Mouse (Mus musculus) layer of hippocampus, adult 11-12 months (tissue): ENCODE measurements around the gene Ubxn1.
"Not testable (repeated sequence)": the region's sequence is repeated elsewhere in the genome, so short reads cannot be mapped to it uniquely, and the experiment has no call there.

ENCODE experiments used
- DNase-seq: peaks from one replicate; pipeline ENCODE4 v3.0.0; 2022; ENCODE audit warnings: low spot score

Ubxn1 gene

DNA sequence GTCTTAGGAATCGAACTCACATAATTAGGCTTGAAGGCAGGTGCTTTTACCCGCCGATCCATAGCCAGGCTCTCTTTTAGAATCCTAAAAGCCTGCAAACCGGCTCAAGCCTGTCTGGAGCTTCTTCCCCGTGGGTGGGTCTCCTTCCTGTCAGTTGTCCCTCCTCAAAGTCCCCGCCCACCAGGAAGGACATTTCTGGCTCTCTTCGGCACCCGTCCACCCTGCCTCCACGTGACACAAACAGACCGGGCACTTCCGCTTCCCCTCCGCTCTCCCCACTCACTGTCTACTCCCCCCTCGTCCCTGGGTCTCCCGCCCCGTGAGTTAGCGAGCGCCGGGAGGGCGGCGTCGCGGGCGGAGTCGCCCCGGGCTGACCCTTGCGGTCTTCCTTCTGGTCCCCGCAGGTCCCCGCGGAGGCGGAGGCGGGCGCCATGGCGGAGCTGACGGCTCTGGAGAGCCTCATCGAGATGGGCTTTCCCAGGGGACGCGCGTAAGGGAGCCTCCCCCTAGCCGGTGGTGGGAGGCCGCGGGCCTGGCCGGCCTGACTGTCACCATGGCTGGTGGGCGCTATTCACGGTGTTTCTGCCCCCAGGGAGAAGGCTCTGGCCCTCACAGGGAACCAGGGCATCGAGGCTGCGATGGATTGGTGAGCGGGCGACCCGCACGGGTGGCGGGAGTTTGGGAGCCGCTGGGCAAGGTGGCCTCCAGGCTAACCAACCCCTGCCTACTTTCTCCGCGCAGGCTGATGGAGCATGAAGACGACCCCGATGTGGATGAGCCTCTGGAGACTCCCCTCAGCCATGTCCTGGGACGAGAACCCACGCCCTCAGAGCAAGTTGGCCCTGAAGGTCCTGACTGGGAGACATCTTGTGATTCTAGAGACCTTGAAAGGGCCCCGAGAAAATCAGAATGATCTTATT, at the start of gene Ubxn1:
Gene Ubxn1 (plus strand): TSS at position 230 of the 920 bp plus-strand sequence.
- DNase-seq = peak; percentile 97

DNA sequence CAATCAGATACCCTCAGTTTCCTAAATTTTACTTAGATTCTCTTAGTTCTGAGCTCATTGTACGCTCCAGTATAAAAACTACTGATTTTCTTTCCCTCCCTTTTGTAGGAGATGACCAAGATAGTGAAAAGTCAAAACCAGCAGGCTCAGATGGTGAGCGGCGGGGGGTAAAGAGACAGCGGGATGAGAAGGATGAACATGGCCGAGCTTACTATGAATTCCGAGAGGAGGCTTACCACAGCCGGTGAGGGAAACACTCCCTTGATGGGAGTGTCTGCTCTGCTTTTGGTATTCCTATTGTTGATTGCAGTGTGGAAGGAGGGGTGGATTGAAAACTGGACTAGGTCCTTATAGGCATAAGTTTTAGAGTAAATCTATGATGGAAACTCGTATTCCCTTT, 48.6 kb upstream of the Ubxn1 start:
- no peak for DNase-seq

GRCm38 (mm10) chr19:8829660-8830059, 41.6 kb upstream of the Ubxn1 start, which contains the start of gene AC129217.1:
TSS of gene AC129217.1 (plus strand) at chr19:8829773.
- no peak for DNase-seq

- no peak for DNase-seq
Measured at GRCm38 (mm10) chr19:8830664-8831063, 40.6 kb upstream of the Ubxn1 start.

- no peak for DNase-seq
Measured at GRCm38 (mm10) chr19:8831262-8831661, 40.0 kb upstream of the Ubxn1 start.

GRCm38 (mm10) chr19:8832971-8833370, 38.3 kb upstream of the Ubxn1 start:
- no peak for DNase-seq

GRCm38 (mm10) chr19:8836327-8836726, 35.0 kb upstream of the Ubxn1 start:
- DNase-seq = not testable (repeated sequence)

GRCm38 (mm10) chr19:8837251-8837791, 34.0 kb upstream of the Ubxn1 start, which contains the start of gene Bscl2:
TSS of gene Bscl2 (plus strand) at chr19:8837467.
- DNase-seq = peak; percentile 91

- no peak for DNase-seq
Measured at GRCm38 (mm10) chr19:8838041-8838730, 33.1 kb upstream of the Ubxn1 start.

DNA sequence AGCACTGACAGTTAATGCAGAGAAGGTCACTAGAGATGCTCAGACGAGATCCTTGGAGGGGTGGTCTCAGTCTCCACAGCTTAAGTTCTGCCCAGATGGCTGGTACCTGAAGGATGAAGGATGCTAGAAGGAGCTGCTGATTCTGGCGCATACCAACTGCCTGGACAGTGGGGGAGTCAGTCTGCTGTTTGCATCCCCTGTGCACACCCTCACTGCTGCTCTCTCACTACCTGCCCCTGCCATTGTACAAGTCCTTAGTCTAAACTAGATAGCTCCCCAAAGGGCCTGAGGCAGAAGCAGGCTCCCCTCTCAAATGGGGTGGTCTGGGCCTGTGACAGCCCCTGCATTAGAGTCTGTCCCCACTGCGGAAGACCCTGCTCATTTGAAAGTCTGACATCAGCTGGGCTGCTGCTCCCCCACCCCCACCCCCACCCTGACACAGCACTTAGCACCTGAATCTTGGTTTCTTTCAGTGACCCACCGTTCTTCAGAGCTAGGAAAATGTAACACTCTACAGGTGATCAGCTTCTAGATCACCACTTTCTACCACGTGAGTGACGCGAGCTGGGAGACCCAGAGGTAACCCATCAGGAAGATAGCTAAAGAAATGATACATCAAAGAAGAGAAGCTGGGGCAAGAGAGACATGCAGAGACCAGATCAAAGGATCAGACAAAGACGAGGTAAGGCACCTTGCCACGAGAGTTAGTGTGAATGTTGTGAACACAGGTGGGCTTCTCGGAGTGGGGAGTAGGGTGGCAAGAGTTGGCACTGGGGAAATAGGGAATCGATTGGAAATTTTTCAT, 32.0 kb upstream of the Ubxn1 start, which contains the start of gene Gng3:
Gene Gng3 (minus strand): TSS at position 92 of the 805 bp plus-strand sequence.
- peak; percentile 78 for DNase-seq

DNA sequence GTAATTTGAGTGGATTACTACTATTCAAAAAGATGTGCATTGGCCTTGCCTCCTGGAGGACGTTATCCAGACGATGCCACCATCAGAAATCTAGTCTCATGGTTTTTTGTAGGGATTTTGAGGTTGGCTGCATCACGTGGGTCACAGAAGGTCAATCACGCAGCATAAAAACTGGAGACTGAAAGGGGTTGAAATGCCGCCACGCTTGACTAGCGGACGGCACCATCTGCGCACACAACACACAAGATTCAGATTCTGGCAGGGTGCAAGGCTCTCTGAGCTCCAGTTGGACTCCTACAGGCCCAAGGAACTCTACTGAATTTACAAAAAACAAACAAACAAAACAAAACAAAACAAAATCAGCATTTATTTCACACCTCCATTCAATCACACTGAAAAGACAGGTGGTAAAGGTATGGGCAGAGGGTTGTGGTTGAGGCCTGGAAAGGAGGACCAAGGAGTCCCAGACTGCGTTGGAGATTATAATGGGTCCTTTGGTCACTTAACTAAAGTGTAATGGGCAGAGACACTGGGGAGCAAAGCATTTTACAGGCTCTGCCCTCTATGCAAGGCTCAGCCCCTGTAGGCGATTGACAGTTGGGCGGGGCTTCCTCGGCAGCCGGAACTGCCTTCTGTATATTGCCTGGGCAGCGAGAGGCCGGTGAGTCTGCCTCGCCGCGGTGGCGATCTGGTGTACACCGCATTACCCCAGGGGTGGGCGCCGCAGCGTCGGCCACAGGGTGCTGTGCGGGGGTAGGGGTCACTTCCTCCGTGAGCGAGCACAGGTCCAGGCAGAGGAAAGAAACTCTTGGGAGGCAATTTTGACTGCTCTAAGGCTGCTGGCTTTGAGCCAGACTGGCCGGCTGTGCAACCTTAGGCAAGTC, 31.1 kb upstream of the Ubxn1 start:
- peak; percentile 78 for DNase-seq

- DNase-seq = no peak
Measured at GRCm38 (mm10) chr19:8841012-8841411, 30.3 kb upstream of the Ubxn1 start.

DNA sequence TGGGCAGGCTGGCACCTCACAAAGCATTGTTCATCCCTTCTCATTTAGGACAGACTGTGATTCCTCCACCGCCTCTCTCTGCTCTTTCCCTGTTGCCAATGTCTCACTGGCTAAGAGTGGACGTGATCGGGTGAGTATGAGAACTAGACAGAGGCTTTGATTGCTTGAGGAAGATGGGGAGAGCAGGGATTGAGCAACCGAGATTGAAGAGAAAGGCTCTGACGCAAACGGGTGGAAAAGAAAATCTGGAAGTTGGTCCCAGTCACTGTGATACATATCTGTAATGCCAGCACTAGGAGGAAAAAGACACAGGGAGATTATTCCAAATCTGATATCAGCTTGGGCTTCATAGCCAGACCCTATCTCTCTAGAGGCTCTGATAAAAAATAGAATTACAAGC, 28.3 kb upstream of the Ubxn1 start:
- DNase-seq = no peak

DNA sequence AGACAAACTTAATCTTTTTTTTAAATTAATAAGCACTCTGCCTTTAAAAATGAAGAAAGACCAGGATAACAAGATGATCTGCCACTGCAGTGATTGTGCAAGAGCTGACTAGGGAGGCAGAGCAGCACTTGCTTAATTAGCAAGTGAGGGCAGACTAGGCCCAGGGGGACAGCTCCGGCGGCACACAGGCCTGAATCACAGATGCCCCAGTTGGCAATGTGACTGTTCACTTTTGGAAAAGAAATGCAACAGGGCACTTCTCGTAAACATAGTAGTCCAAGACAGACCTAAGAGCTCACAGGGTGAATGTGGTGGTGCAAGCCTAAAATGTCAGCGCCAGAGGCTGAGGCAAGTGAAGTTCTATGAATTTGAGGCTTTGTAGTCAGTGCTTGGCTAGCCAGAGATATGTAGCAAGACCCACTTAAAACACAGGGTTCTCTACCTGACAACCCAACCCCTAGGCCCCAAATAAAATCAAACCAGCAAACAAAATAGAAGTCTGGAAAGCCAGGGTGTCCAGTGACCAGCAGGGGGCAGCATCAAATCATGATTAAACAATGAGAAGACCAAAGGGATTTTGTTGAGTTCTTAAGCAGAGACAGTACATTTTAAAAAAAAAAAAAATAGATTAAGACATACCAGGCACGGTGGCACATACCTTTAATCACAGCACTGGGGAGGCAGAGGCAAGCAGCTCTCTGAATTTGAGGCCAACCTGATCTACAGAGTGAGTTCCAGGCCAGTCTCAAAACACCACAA, 26.7 kb upstream of the Ubxn1 start:
- DNase-seq = peak; percentile 86

DNA sequence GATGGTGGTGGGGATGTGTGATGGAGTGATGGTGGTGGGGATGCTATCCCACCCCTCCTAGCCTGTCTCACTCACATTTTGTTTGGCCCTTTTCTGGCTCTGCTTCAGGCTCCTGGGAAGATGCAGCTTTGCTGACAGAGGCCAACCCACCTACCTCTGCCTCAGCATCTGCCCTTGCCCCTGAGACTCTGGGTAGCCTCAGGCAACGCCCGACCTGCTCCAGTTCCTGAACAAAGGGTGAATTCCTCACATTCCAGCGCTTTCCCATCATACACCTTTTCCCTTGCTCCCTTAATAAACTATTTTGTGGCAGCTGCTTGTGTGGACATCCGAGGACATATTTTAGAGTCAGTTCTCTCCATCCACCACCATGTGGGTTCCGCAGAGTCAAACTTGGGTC, 22.9 kb upstream of the Ubxn1 start:
- DNase-seq = no peak

DNA sequence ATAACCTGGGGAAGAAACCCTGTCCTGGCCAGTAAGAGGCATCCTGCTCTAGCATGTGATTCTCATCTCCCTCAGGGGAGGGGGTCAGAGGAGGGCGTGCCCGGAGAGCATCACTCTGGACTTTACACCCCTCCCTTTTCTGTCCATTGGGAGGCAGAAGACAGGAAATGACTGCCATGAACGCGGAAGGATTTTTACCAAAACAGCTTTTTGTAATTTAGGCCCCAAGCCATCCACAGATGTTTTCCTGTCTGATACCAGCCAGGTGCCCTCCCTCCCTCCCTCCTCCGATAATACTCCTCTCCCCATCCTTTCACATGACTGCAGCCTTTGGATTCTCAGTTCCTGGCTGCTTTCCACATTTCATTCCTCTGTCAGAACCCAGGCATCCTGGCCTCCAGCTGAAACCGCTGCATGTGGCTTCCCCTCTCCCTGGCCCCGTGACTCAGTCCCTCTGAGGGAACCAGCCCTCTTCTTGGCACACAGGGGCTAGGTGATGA, 20.8 kb upstream of the Ubxn1 start, which contains the start of gene Lrrn4cl:
Gene Lrrn4cl (plus strand): TSS at position 367 of the 500 bp plus-strand sequence.
- DNase-seq = no peak

DNA sequence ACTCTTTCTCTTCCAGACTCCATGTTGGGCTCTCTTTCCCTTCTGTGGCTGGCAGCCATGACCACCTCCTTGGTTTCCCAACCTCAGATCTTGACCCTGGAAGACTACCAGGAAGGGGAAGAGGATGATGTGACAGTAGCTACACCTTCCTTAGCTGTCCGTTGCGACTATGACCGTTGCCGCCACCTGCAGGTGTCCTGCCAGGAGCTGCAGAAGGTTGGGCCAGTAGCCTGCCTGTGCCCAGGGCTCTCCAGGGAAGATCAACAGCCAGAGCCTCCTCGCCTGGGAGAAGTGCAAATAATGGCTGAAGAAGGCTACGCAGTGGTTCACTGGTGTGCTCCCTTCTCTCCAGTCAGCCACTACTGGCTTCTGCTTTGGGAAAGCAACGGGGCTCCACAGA, 19.7 kb upstream of the Ubxn1 start:
- no peak for DNase-seq

DNA sequence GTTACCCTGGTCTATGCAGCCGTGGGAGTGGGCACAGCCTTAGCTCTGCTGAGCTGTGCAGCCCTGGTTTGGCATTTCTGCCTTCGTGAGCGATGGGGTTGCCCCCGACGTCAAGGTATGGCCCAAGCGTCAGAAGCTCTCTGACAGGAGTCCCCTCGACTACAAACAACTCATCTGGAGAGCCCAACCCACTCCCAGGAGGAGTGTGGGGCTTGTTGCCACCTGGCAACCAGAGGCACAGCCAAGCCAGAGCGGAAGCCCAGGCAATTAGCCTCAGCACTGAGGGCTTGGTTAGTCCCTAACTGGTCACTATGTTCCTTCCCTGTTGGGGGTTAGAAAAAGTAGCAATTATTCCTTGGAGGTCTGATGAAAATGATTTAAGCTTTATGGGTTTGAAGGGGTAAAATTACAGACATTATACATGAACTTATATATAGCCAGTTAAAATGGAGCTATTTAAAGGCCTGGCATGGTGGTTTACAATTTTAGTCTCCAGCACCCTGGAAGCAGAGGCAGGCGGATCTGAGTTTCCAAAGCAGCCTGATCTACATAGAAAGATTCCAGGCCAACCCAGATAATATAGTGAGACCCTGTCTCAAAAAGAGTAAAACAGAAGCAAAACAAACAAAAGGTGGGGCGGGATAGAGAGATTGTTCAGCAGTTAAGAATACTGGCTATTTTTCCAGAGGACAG, 18.9 kb upstream of the Ubxn1 start:
- DNase-seq = no peak

GRCm38 (mm10) chr19:8853117-8853516, 18.2 kb upstream of the Ubxn1 start:
- DNase-seq = no peak
